Mouse (Mus musculus): Measurements from ENCODE around the gene Grk6. TPM values are rescaled to one million over a fixed set of nuclear protein-coding genes. Genes with fewer than 3 reads are reported as not detected.

The Grk6 gene
- polyA plus RNA-seq, 1 experiment from 2014 or later = 14.6 TPM

DNA sequence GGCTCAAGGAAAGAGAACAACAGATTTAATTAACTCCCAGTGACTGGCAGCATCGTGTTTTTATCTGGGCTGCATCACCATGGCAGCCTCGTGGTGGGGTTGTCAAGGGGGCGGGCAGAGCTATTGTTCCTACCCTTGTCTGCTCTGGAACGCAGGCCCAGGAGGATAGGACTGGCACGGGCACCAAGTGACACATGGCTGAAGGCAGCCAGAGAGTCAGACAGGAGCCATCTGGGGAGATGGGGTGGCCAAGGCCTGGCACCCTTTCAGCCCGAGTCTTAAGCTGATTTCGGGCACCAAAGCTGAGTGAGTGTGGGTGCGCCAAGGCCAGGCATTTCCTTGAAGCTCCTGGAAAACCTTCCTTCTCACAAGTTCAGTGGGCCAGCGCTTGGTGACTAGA is 25.5 kb downstream of the Grk6 start:
- H3K4me2 ChIP-seq (ENCODE audit: low read depth, low read length) = no peak overlapping the region
- no peak for ATAC-seq (ENCODE audit: insufficient read depth, low FRiP score)
- H3K27ac ChIP-seq (ENCODE audit: low read length) = no peak overlapping the region
- 76% methylated on average over 9 of the region's 9 CpGs for WGBS
- peaks cover 4% of the 10 kb centered on the region; the same call in 1 of the 2 replicates for H3K27me3 ChIP-seq (ENCODE audit: control insufficient read depth, insufficient read depth, low read length)
- H3K4me3 ChIP-seq (replicated peaks; ENCODE audit: low read length) = no peak overlapping the region
- peaks cover 17% of the 10 kb centered on the region for H3K4me1 ChIP-seq (ENCODE audit: control insufficient read depth, insufficient read depth, low read length)
- H3K9me3 ChIP-seq (replicated peaks; ENCODE audit: control insufficient read depth, low read length) = no peaks in the 10 kb centered on the region
- peaks cover 2% of the 10 kb centered on the region; the same call in 1 of the 2 replicates for H3K36me3 ChIP-seq (ENCODE audit: control insufficient read depth, insufficient read depth, low read length)
- peak overlapping the region; percentile 79; the same call in 1 of the 2 replicates for H3K9ac ChIP-seq (ENCODE audit: low read length)

DNA sequence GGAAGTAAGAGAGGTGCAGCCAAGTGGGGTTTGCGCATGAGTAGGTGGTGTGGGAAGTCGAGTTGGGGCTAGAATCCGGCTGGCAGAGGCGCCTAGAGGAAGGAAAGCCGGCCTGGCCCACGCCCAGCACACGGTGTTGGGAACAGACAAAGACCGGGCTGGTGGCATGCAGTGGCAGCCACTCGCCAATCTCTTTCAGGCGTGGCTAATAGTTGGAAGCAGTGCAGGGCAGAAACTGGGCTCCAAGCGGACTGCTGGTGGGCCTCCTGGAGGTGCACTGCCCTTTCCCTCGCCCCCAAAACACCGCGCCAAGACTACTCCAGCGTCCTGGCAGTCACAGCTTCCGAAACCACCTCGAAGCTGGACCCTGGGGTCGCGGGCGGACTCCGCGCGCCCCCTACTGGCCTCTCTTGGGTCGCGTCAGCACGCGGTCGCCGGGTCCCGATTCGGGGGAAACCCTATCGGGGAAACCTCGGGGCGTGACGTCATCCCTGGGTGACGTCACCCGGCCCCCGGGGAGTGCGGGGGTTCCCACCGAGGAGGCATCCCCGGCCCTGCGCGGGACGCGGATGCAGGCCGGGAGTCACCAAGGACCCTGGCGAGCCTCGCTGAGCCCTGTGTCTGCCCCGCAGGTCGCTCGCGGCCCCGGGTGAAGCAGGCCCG is 26.4 kb downstream of the Grk6 start:
- peak overlapping the region; percentile 100 for H3K4me2 ChIP-seq (ENCODE audit: low read depth, low read length)
- H3K27ac ChIP-seq (ENCODE audit: low read length) = peak overlapping the region; percentile 23; the same call in 1 of the 2 replicates
- H3K4me1 ChIP-seq (ENCODE audit: control insufficient read depth, insufficient read depth, low read length) = peaks cover 17% of the 10 kb centered on the region
- ATAC-seq (ENCODE audit: insufficient read depth, low FRiP score) = peak; percentile 71
- peak overlapping the region; percentile 79 for H3K9ac ChIP-seq (ENCODE audit: low read length)
- H3K4me3 ChIP-seq (replicated peaks; ENCODE audit: low read length) = peak overlapping the region; percentile 59
- H3K27me3 ChIP-seq (ENCODE audit: control insufficient read depth, insufficient read depth, low read length) = peaks cover 4% of the 10 kb centered on the region; the same call in 1 of the 2 replicates
- WGBS = 1% methylated on average over 54 of the region's 54 CpGs
- H3K36me3 ChIP-seq (ENCODE audit: control insufficient read depth, insufficient read depth, low read length) = peaks cover 8% of the 10 kb centered on the region
- H3K9me3 ChIP-seq (replicated peaks; ENCODE audit: control insufficient read depth, low read length) = no peaks in the 10 kb centered on the region

DNA sequence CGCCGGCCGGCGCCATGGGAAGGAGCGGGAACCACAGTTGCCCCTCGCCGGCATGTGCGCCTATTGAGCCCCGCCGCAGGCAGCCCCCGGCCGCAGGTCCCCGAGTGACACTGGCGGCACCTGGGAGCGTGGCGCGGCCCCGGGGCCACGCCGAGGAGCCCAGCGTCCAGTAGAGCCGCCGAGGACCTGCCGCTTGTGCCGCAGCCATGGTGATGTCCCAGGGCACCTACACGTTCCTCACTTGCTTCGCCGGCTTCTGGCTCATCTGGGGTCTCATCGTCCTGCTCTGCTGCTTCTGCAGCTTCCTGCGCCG is 26.9 kb downstream of the Grk6 start:
- Histone ChIP-seq H3K4me1 (ENCODE audit: control insufficient read depth, insufficient read depth, low read length) (peaks cover 17% of the 10 kb centered on the region), H3K27me3 (ENCODE audit: control insufficient read depth, insufficient read depth, low read length) (peaks cover 4% of the 10 kb centered on the region; the same call in 1 of the 2 replicates), H3K36me3 (ENCODE audit: control insufficient read depth, insufficient read depth, low read length) (peaks cover 9% of the 10 kb centered on the region), H3K4me3 (replicated peaks; ENCODE audit: low read length) (peak overlapping the region; percentile 59), H3K9ac (ENCODE audit: low read length) (peak overlapping the region; percentile 79), H3K4me2 (ENCODE audit: low read depth, low read length) (peak overlapping the region; percentile 100), H3K27ac (ENCODE audit: low read length) (peak overlapping the region; percentile 23; the same call in 1 of the 2 replicates), H3K9me3 (replicated peaks; ENCODE audit: control insufficient read depth, low read length) (no peaks in the 10 kb centered on the region)
- ATAC-seq (ENCODE audit: insufficient read depth, low FRiP score) = peak; percentile 14; the same call in 1 of the 2 replicates
- WGBS = under 1% methylated on average over 31 of the region's 31 CpGs

DNA sequence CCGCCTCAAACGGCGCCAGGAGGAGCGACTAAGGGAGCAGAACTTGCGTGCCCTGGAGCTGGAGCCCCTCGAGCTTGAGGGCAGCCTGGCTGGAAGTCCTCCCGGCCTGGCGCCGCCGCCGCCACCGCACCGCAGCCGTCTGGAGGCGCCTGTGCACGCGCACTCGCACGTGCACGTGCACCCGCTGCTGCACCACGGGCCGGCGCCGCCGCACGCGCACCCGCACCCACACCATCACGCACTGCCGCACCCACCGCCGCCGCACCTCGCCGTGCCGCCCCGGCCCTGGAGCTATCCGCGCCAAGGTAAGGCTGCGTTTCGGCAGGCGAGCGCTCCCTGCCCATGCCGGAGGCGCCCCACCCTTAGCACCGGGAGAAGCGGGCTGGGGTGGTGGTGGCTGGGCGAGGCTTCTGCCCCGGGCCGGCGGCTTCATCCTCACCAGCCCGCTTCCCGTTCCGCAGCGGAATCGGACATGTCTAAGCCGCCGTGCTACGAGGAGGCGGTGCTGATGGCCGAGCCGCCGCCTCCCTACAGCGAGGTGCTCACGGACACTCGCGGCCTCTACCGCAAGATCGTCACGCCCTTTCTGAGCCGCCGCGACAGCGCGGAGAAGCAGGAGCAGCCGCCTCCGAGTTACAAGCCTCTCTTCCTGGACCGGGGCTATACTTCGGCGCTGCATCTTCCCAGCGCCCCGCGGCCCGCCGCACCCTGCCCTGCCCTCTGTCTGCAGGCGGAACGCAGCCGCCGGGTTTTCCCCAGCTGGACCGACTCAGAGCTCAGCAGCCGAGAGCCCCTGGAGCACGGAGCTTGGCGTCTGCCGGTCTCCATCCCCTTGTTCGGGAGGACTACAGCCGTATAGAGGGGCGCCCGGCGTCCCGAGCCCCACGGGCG is 27.5 kb downstream of the Grk6 start:
- peak; percentile 48 for ATAC-seq (ENCODE audit: insufficient read depth, low FRiP score)
- Histone ChIP-seq H3K27ac (ENCODE audit: low read length) (peak overlapping the region; percentile 31), H3K4me1 (ENCODE audit: control insufficient read depth, insufficient read depth, low read length) (peaks cover 17% of the 10 kb centered on the region), H3K4me3 (replicated peaks; ENCODE audit: low read length) (peak overlapping the region; percentile 59), H3K9ac (ENCODE audit: low read length) (peak overlapping the region; percentile 79), H3K36me3 (ENCODE audit: control insufficient read depth, insufficient read depth, low read length) (peaks cover 14% of the 10 kb centered on the region), H3K27me3 (ENCODE audit: control insufficient read depth, insufficient read depth, low read length) (peaks cover 4% of the 10 kb centered on the region; the same call in 1 of the 2 replicates), H3K4me2 (ENCODE audit: low read depth, low read length) (peak overlapping the region; percentile 100), H3K9me3 (replicated peaks; ENCODE audit: control insufficient read depth, low read length) (no peaks in the 10 kb centered on the region)
- under 1% methylated on average over 87 of the region's 103 CpGs for WGBS

DNA sequence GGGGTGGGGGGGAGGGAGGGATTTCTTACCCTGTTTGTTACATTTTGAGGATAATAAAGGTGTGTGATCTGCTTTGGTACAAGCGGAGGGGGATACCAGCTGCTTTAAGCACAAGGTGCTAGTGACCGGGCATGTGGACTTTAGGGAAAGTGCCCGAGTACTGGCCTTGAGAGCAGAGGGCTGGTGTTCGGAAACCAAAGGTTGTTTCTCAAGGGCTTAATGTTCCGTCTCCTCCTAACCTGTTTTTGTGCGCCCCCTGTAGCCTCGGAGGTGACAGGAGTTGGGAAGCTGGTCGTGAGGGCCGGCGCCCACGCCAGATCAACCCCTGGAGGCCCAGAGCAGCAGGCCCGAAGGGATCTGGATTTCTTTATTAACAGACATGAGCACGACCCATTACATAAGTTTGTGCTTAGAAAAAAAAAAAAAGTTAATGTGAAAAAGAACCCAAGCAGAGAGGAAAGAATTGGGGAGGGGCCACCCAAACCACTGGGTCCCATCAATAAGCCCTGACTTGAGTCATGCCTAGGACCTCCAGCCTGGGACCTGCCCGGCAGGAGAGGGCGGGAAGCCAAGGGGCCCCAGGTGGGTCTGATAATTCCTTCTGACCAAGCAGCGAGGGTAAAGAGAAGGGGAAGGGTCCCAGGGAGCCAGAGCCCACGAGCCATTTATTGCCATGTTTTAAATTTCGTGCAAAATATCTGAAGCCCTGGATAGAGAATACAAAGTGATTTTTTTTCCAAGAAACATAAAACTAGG is 28.4 kb downstream of the Grk6 start:
- WGBS = 30% methylated on average over 18 of the region's 18 CpGs
- H3K27ac ChIP-seq (ENCODE audit: low read length) = peak overlapping the region; percentile 31; the same call in 1 of the 2 replicates

DNA sequence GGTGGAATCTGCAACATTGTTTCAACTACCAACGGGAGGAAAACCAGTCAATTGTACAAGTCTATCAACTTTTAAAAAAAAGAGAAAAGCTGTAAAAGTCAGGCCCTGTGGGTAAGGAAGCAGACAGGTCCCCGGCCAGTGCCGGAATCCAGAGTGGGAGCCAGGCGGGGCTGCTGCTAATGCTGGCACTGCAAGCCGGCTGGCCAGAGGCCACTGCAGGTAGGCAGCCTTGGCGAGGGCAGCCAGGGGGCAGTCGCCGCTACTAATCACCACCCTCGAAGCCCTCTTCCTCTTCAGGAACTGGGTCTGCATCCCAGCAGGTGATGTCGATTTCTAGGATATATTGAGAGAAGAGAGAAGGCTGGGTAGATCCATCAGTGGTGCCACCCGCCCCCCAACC is 29.1 kb downstream of the Grk6 start:
- 70% methylated on average over 11 of the region's 11 CpGs for WGBS
- Histone ChIP-seq H3K36me3 (ENCODE audit: control insufficient read depth, insufficient read depth, low read length) (peaks cover 15% of the 10 kb centered on the region), H3K4me3 (replicated peaks; ENCODE audit: low read length) (no peak overlapping the region), H3K4me1 (ENCODE audit: control insufficient read depth, insufficient read depth, low read length) (peaks cover 17% of the 10 kb centered on the region), H3K27ac (ENCODE audit: low read length) (no peak overlapping the region), H3K27me3 (ENCODE audit: control insufficient read depth, insufficient read depth, low read length) (peaks cover 4% of the 10 kb centered on the region; the same call in 1 of the 2 replicates), H3K9ac (ENCODE audit: low read length) (no peak overlapping the region), H3K4me2 (ENCODE audit: low read depth, low read length) (no peak overlapping the region), H3K9me3 (replicated peaks; ENCODE audit: control insufficient read depth, low read length) (no peaks in the 10 kb centered on the region)
- ATAC-seq (ENCODE audit: insufficient read depth, low FRiP score) = no peak

More for the DNA sequence above, 28.4 kb downstream of the Grk6 start:
- ATAC-seq (ENCODE audit: insufficient read depth, low FRiP score) = no peak
- Histone ChIP-seq H3K27me3 (ENCODE audit: control insufficient read depth, insufficient read depth, low read length) (peaks cover 4% of the 10 kb centered on the region; the same call in 1 of the 2 replicates), H3K9ac (ENCODE audit: low read length) (peak overlapping the region; percentile 79), H3K36me3 (ENCODE audit: control insufficient read depth, insufficient read depth, low read length) (peaks cover 15% of the 10 kb centered on the region), H3K4me1 (ENCODE audit: control insufficient read depth, insufficient read depth, low read length) (peaks cover 17% of the 10 kb centered on the region), H3K4me3 (replicated peaks; ENCODE audit: low read length) (peak overlapping the region; percentile 59), H3K4me2 (ENCODE audit: low read depth, low read length) (peak overlapping the region; percentile 100), H3K9me3 (replicated peaks; ENCODE audit: control insufficient read depth, low read length) (no peaks in the 10 kb centered on the region)

DNA sequence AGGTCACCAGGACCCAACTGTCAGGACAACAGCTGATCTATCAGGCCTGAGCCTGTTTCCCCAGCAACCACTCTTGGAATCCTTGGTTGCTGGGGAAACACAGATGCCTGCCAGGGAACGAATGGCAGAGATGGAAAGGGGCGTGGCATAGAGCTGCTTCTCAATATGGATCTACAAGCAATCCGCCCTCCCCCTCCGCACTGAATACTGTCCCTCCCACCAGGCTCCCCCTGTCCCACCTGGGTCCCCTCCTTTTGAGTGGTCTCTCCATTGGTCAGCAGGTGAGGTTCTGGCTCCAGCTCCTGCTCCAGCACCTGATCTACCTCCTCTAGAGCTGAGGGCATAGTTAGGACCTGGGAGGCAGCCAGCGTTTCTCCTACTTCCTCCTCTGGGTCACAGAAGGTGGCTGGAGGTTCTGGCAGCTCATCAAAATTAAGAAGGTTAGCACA is 29.8 kb downstream of the Grk6 start:
- Histone ChIP-seq H3K9ac (ENCODE audit: low read length) (no peak overlapping the region), H3K9me3 (replicated peaks; ENCODE audit: control insufficient read depth, low read length) (no peaks in the 10 kb centered on the region), H3K27me3 (ENCODE audit: control insufficient read depth, insufficient read depth, low read length) (peaks cover 4% of the 10 kb centered on the region; the same call in 1 of the 2 replicates), H3K36me3 (ENCODE audit: control insufficient read depth, insufficient read depth, low read length) (peaks cover 15% of the 10 kb centered on the region), H3K4me1 (ENCODE audit: control insufficient read depth, insufficient read depth, low read length) (peaks cover 17% of the 10 kb centered on the region), H3K27ac (ENCODE audit: low read length) (no peak overlapping the region), H3K4me3 (replicated peaks; ENCODE audit: low read length) (no peak overlapping the region), H3K4me2 (ENCODE audit: low read depth, low read length) (no peak overlapping the region)
- WGBS = 55% methylated on average over 5 of the region's 5 CpGs
- ATAC-seq (ENCODE audit: insufficient read depth, low FRiP score) = no peak

DNA sequence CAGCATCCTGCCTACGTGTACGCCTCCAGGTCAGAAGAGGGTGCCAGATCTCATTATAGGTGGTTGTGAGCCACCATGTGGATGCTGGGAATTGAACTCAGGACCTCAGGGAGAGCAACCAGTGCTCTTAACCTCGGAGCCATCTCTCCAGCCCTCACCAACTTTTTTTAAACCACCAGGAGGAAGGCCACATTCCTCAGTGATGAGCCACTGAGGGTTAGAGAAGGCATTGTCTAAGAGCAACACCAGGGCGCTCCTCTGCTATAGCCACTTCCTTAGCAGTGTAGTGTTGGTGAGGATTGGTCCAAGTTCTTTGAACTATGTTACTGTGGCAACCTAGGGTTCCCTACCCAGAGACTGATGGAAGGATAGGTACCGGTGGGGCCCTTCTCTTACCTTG is 30.9 kb downstream of the Grk6 start:
- Histone ChIP-seq H3K9ac (ENCODE audit: low read length) (no peak overlapping the region), H3K36me3 (ENCODE audit: control insufficient read depth, insufficient read depth, low read length) (peaks cover 21% of the 10 kb centered on the region), H3K9me3 (replicated peaks; ENCODE audit: control insufficient read depth, low read length) (no peaks in the 10 kb centered on the region), H3K4me1 (ENCODE audit: control insufficient read depth, insufficient read depth, low read length) (peaks cover 17% of the 10 kb centered on the region), H3K4me2 (ENCODE audit: low read depth, low read length) (no peak overlapping the region), H3K27me3 (ENCODE audit: control insufficient read depth, insufficient read depth, low read length) (no peaks in the 10 kb centered on the region), H3K27ac (ENCODE audit: low read length) (no peak overlapping the region), H3K4me3 (replicated peaks; ENCODE audit: low read length) (no peak overlapping the region)
- WGBS = 82% methylated on average over 5 of the region's 5 CpGs
- no peak for ATAC-seq (ENCODE audit: insufficient read depth, low FRiP score)
